Mouse (Mus musculus) gastrocnemius, adult 2 months (tissue): ENCODE results near the gene Ltf. TPM values are rescaled to one million over a fixed set of nuclear protein-coding genes. Genes with fewer than 3 reads are reported as not detected.
A peak's percentile ranks its signal among the peaks of the same experiment; 100 is the strongest.

ENCODE experiments used
- DNase-seq: peaks from one replicate; pipeline ENCODE4 v3.0.0; 2022
- H3K27ac ChIP-seq: fragments of 200-600 bp; 2 replicates; pipeline ENCODE4 v1.8.1; 2022; ENCODE audit warnings: mild to moderate bottlenecking
- H3K4me3 ChIP-seq: fragments of 200-600 bp; 2 replicates; pipeline ENCODE4 v1.8.1; 2022; ENCODE audit warnings: mild to moderate bottlenecking, moderate library complexity
- CTCF ChIP-seq: fragments of 200-600 bp; IDR thresholded peaks from 2 replicates; pipeline ENCODE4 v1.8.1; 2022; ENCODE audit warnings: antibody characterized with exemption, mild to moderate bottlenecking, moderate library complexity
- intact Hi-C: fragments of 180-260 bp; cut with DNase I; formaldehyde crosslinking; loops from one replicate; pipeline ENCODE4 v1.15.1; 2025
- total RNA-seq, 2 experiments: library from RNA; stranded (reverse); gene quantifications; 2 replicates each; pipeline ENCODE4 v1.2.3; 2021

Gene Ltf
- total RNA-seq, 2 experiments from 2014 or later = not detected

DNA sequence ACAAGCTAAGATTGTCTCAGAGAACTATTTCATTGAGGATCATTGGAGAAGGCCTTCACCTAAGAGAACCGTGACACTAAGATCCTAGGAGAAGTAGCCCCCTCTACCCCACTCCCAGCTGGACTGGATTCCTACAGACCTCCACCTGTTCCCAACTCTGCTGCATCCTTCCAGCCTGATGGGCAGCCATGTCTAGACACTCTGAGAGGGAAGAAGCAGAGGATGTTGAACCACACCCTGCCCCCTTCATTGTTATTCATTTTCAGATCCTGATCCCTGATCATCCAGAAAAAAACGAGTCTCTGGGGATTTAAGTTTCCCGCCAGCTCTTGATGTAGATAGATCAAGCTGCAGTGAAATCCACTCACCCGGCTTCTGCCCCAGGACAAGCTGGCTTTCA lies 53.9 kb downstream of the Ltf start:
- TF ChIP-seq CTCF = no peak
- intact Hi-C loops = loop anchor here (1.0 to 2.0 kb wide), 2 partner anchors 76 to 150 kb away; no protein-coding TSS in a partner anchor
- Histone ChIP-seq H3K4me3 (no peak overlapping the region), H3K27ac (no peak overlapping the region)
- no peak for DNase-seq

DNA sequence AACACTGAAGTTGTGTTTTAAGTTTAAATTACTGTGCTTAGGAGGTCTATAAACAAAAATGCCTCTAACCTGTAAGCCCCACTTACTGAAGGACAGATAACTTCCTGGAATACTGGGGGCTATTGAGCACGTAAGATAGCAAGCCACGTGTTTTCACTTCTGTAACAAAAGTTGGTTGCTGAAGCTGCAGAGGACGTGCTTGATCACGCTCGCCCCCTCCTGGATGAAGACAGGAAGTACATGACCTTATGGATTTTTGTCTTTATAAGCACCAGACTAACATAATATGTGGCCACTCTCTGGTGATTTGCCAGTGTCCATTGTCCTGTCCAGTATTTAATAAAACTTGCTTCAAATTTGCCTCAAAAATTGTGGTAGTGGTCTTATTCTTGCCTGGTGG lies 58.7 kb downstream of the Ltf start:
- DNase-seq = no peak
- H3K27ac ChIP-seq = no peak overlapping the region
- no peak overlapping the region for H3K4me3 ChIP-seq
- intact Hi-C loops = no loop called here
- TF ChIP-seq CTCF = peak; percentile 45

DNA sequence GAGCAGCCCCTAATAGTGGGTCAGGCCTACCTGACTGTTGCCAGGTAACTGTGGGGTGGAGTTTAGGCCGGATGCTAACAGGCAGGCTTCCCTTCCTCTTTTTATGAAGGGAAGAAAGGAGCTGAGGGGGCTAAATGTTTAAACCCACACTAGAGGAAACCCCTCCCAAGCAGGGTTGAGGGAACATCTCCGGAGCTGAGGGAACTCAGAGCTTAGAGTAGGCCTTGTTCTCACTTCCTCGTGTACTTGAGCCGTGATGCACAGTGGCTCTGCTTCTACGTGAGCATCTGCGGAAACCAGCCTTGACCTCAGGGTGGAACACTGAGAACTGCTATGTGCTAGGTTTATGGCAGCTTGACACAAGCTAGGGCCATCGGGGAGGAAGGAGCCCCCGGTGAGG lies 61.7 kb downstream of the Ltf start:
- H3K27ac ChIP-seq = no peak overlapping the region
- intact Hi-C loops = no loop called here
- no peak overlapping the region for H3K4me3 ChIP-seq
- TF ChIP-seq CTCF = no peak
- DNase-seq = no peak

DNA sequence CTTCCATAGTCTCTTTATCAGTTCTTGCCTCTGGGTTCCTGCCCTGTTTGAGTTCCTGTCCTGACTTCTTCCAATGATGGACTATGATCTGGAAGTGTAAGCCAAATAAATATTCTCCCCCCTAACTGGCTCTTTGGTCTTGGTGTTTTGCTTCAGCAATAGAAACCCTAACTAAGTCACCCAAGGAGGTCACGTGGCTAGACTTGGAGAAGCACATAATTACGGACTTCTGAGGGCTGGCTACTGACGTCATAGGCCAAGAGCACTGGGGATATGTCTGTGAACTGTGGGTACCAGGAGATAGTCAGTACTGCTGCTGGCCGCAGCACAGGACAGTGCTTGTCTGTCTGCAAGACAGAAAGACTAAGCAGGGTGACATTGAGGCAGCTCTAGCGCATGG lies 62.7 kb downstream of the Ltf start:
- no peak for DNase-seq
- H3K27ac ChIP-seq = no peak overlapping the region
- intact Hi-C loops = no loop called here
- H3K4me3 ChIP-seq = no peak overlapping the region
- TF ChIP-seq CTCF = no peak

DNA sequence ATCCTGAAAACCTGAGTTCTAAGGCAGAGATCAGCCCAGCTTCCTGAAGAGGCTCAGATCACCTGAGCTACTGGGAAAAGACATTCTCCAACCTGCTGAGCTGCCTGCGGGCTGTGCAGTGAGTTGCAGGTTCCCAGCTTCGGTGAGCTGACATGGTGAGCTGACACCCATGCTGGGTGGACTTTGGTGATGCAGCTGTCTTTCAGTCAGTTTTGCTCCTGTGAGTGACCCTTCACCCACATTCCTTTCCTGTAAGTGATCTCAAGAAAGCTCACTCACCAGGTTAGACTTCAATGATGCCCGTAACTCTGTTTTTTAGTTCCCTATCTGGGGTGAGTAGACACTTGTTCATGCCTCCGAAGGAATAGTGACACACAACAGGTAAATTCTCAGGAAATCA lies 66.3 kb downstream of the Ltf start:
- no peak for DNase-seq
- intact Hi-C loops = no loop called here
- no peak overlapping the region for H3K27ac ChIP-seq
- no peak overlapping the region for H3K4me3 ChIP-seq
- no peak for TF ChIP-seq CTCF

DNA sequence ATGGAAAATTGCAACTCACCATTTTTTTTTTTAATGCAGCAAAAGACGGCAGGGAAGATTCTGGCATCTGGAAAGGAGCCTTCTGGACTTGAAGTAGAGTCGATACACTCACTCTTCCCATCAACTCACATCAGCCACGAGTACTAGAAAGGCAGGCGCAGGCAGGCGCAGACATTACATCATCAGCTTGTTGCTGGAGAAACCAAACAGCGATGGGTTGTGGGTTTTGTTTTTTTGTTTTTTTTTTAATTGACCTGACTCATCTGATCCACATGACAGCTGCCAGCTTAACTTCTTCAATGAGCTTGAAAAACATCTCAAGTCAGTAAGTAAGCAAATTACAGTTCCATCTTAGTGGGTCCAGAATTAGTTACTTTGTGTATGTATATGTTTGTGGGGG lies 67.1 kb downstream of the Ltf start:
- intact Hi-C loops = no loop called here
- H3K4me3 ChIP-seq = no peak overlapping the region

DNA sequence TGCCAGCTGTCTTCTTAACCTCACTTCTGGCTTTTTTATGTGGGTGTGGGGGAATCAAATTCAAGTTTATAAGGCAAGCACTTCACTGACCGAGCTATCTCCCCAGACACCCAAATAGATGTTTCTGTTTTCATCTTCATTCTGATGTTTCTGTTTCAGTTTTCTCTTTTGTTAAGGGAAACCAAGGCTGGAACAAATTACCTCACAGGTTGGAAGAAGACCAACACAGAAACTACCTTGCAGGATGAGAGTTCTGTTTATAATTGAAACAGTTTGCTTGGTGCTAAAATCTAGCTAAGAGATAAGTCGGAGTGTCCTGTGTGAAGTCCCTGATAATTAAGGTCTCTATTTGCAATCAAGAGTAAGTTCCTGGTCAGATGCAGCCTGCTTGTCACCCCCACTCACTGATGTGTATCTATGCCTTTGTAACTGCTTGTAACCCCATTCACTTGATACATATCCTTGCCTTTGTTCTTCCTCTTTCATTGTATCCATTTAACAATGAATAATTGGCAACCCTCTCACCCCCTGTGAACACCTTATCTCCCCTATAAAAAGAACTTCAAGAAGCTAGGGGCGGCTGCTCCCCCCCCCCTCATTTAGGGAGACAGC lies 68.0 kb downstream of the Ltf start:
- no peak for DNase-seq
- no peak for TF ChIP-seq CTCF
- Histone ChIP-seq H3K4me3 (no peak overlapping the region), H3K27ac (no peak overlapping the region)
- intact Hi-C loops = no loop called here

More for the DNA sequence above, 67.1 kb downstream of the Ltf start:
- no peak for DNase-seq
- TF ChIP-seq CTCF = no peak
- no peak overlapping the region for H3K27ac ChIP-seq

DNA sequence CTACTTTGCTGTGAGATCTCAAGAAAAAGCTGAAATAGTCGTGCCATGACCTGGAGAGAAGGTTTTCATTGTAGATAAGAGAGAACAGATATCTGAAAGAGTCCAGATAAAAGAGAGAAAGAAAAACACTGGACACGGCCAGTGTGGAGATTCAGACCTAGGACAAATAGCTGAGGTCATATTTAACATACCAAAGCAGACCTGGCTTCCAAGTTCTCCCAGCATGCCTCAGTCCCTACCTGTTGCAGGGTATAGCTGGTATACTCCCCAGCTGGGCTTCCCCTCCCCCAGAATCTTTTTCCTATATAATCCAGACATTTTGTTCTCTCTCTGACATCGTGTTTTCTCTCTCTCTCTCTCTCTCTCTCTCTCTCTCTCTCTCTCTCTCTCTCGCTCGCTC lies 68.9 kb downstream of the Ltf start:
- no peak for TF ChIP-seq CTCF
- intact Hi-C loops = no loop called here
- H3K27ac ChIP-seq = no peak overlapping the region
- no peak overlapping the region for H3K4me3 ChIP-seq
- no peak for DNase-seq

DNA sequence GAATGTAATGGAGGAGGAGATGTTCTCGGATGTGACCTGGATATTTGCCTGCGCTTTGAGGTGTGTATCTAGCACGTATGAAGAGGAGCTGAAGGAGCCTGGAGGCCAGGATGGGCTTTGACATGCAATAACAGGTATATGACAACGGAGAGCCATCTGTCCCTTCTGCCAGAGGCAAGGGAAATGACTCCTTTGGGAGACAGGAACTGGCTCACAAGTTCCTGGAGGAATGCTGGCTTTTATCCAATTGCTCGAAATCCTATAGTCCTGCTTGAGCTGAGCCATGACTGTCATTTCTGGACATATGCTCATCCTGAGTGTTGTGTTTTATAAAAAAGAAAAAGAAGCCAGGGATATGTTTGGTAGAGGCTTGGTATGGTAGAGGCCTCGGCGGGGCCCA lies 69.8 kb downstream of the Ltf start:
- no peak for TF ChIP-seq CTCF
- no peak overlapping the region for H3K4me3 ChIP-seq
- H3K27ac ChIP-seq = no peak overlapping the region
- DNase-seq = no peak
- intact Hi-C loops = no loop called here

Other genes starting within 250 kb of the Ltf start
- gene Prss42, start 221.1 kb upstream of the Ltf start, total RNA-seq = not detected
- gene Prss44, start 205.3 kb upstream of the Ltf start, total RNA-seq = not detected
- not detected for gene Prss43, start 192.6 kb upstream of the Ltf start, total RNA-seq
- not detected for gene Prss45, start 184.7 kb upstream of the Ltf start, total RNA-seq
- gene Prss46, start 174.8 kb upstream of the Ltf start, total RNA-seq = not detected
- not detected for gene Prss50, start 161.3 kb upstream of the Ltf start, total RNA-seq
- 1 to 10 TPM; 3.7 to 7.5 TPM for gene Als2cl, start 139.4 kb upstream of the Ltf start, total RNA-seq
- under 1 TPM; 0.41 to 0.70 TPM for gene Tmie, start 139.2 kb upstream of the Ltf start, total RNA-seq
- 1 to 10 TPM in 1 of 2 experiments, not detected in 1; 2.4 TPM for gene Fam240a, start 102.4 kb upstream of the Ltf start, total RNA-seq
- gene Tdgf1, start 73.1 kb upstream of the Ltf start, total RNA-seq = not detected
- gene Lrrc2, start 67.7 kb upstream of the Ltf start, total RNA-seq = 10 to 100 TPM; 75.0 to 80.8 TPM
- 1 to 10 TPM; 1.1 to 1.2 TPM for gene Rtp3, start 28.7 kb upstream of the Ltf start, total RNA-seq
- 1 to 10 TPM; 3.1 to 4.0 TPM for gene Ccrl2, start 38.2 kb downstream of the Ltf start, total RNA-seq
- gene Lrrfip2, start 98.3 kb downstream of the Ltf start, total RNA-seq = 10 to 100 TPM; 72.6 to 74.8 TPM